Mouse (Mus musculus) midbrain, embryonic 10.5 days (tissue): ENCODE results near the gene Spock3. TPM values are rescaled to one million over a fixed set of nuclear protein-coding genes. Genes with fewer than 3 reads are reported as not detected.
"Not testable (repeated sequence)": the region's sequence is repeated elsewhere in the genome, so short reads cannot be mapped to it uniquely, and the experiment has no call there.

Experiments used
- DNase-seq: peaks from one replicate; pipeline ENCODE4 v3.0.0-alpha.2; 2017; ENCODE audit warnings: low spot score
- H3K27ac ChIP-seq: fragments of 300-500 bp; sonication (generic); replicated peaks from 2 replicates; pipeline ENCODE4 v1.5.1; 2016; ENCODE audit warnings: mild to moderate bottlenecking
- H3K27me3 ChIP-seq: fragments of 300-500 bp; sonication (generic); 2 replicates; pipeline ENCODE4 v1.6.1; 2016; ENCODE audit warnings: low read depth, mild to moderate bottlenecking; ENCODE audit not compliant: poor library complexity, severe bottlenecking
- H3K36me3 ChIP-seq: fragments of 300-500 bp; sonication (generic); 2 replicates; pipeline ENCODE4 v1.6.1; 2016; ENCODE audit warnings: mild to moderate bottlenecking, moderate library complexity
- H3K4me1 ChIP-seq: fragments of 300-500 bp; sonication (generic); 2 replicates; pipeline ENCODE4 v1.6.1; 2016
- H3K4me3 ChIP-seq: fragments of 300-500 bp; sonication (generic); 2 replicates; pipeline ENCODE4 v1.5.1; 2016; ENCODE audit warnings: mild to moderate bottlenecking, moderate library complexity
- H3K9me3 ChIP-seq: fragments of 300-500 bp; sonication (generic); replicated peaks from 2 replicates; pipeline ENCODE4 v1.6.1; 2016; ENCODE audit warnings: mild to moderate bottlenecking
- WGBS: fragments of 180-500 bp; shearing (Covaris S2); methylation state at CpG from one replicate; pipeline ENCODE4 v1.1.7; 2016; 5-methylcytosine and 5-hydroxymethylcytosine counted together
- polyA plus RNA-seq: library from polyadenylated mRNA; unstranded; fragments of >200 nt; fragmentation: Nextera tagmentation; extraction: Ambion mirVana; gene quantifications from 2 replicates; pipeline ENCODE4 v1.2.1, GENCODE M21; 2016

Gene Spock3
- 2.5 and 4.6 TPM in 2 replicates for polyA plus RNA-seq

- no peak for DNase-seq
- H3K27me3 ChIP-seq = peaks cover 19% of the 10 kb centered on the region
- peak within 1 kb of the TSS; percentile 82 for H3K27ac ChIP-seq
- WGBS = 39% methylated on average over 2 of the region's 2 CpGs
- peaks cover 7% of the 10 kb centered on the region for H3K4me1 ChIP-seq
- peak within 1 kb of the TSS; percentile 73 for H3K4me3 ChIP-seq
- H3K9me3 ChIP-seq = no peaks in the 10 kb centered on the region
- H3K36me3 ChIP-seq = no peaks in the 10 kb centered on the region
Observed at GRCm38 (mm10) chr8:62950709-62951108, at the start of gene Spock3. Gene Spock3 (plus strand): TSS chr8:62951009.

GRCm38 (mm10) chr8:62951173-62952134 lies 645 bp downstream of the Spock3 start:
- no peaks in the 10 kb centered on the region for H3K9me3 ChIP-seq
- H3K4me3 ChIP-seq = peak overlapping the region; percentile 73
- under 1% methylated on average over 50 of the region's 50 CpGs for WGBS

GRCm38 (mm10) chr8:62952481-62952880 lies 1.7 kb downstream of the Spock3 start:
- Histone ChIP-seq H3K27me3 (peaks cover 19% of the 10 kb centered on the region), H3K4me3 (peak overlapping the region; percentile 73), H3K9me3 (no peaks in the 10 kb centered on the region), H3K4me1 (peaks cover 7% of the 10 kb centered on the region), H3K27ac (no peak overlapping the region), H3K36me3 (no peaks in the 10 kb centered on the region)
- no peak for DNase-seq
- 20% methylated on average over 3 of the region's 3 CpGs for WGBS

More at GRCm38 (mm10) chr8:62951173-62952134, 645 bp downstream of the Spock3 start:
- Histone ChIP-seq H3K4me1 (peaks cover 7% of the 10 kb centered on the region), H3K27me3 (peaks cover 19% of the 10 kb centered on the region), H3K36me3 (no peaks in the 10 kb centered on the region), H3K27ac (peak overlapping the region; percentile 82)
- DNase-seq = peak; percentile 65

- WGBS = 89% methylated on average over 3 of the region's 3 CpGs
- Histone ChIP-seq H3K4me3 (no peak overlapping the region), H3K4me1 (no peaks in the 10 kb centered on the region), H3K36me3 (no peaks in the 10 kb centered on the region), H3K27ac (no peak overlapping the region), H3K9me3 (no peaks in the 10 kb centered on the region), H3K27me3 (no peaks in the 10 kb centered on the region)
- no peak for DNase-seq
Observed at GRCm38 (mm10) chr8:62962608-62963007, 11.8 kb downstream of the Spock3 start.

GRCm38 (mm10) chr8:62969802-62970372 lies 19.1 kb downstream of the Spock3 start:
- H3K27me3 ChIP-seq = no peaks in the 10 kb centered on the region
- no peaks in the 10 kb centered on the region for H3K36me3 ChIP-seq
- H3K4me3 ChIP-seq = no peak overlapping the region
- H3K4me1 ChIP-seq = no peaks in the 10 kb centered on the region
- WGBS = 79% methylated on average over 2 of the region's 2 CpGs
- DNase-seq = no peak
- no peak overlapping the region for H3K27ac ChIP-seq
- H3K9me3 ChIP-seq = no peaks in the 10 kb centered on the region

- H3K27ac ChIP-seq = no peak overlapping the region
- no peaks in the 10 kb centered on the region for H3K36me3 ChIP-seq
- H3K4me3 ChIP-seq = no peak overlapping the region
- 85% methylated on average over 3 of the region's 3 CpGs for WGBS
- no peak for DNase-seq
- no peaks in the 10 kb centered on the region for H3K4me1 ChIP-seq
- H3K27me3 ChIP-seq = no peaks in the 10 kb centered on the region
- no peaks in the 10 kb centered on the region for H3K9me3 ChIP-seq
Observed at GRCm38 (mm10) chr8:63088984-63089383, 138.2 kb downstream of the Spock3 start.

GRCm38 (mm10) chr8:63098200-63098599 lies 147.4 kb downstream of the Spock3 start:
- DNase-seq = no peak

GRCm38 (mm10) chr8:63109761-63110160 lies 159.0 kb downstream of the Spock3 start:
- no peaks in the 10 kb centered on the region for H3K27me3 ChIP-seq
- no peak overlapping the region for H3K27ac ChIP-seq
- WGBS = 81% methylated on average over 1 of the region's 1 CpGs
- H3K9me3 ChIP-seq = no peaks in the 10 kb centered on the region
- no peak overlapping the region for H3K4me3 ChIP-seq
- H3K4me1 ChIP-seq = no peaks in the 10 kb centered on the region
- H3K36me3 ChIP-seq = no peaks in the 10 kb centered on the region
- no peak for DNase-seq

More at GRCm38 (mm10) chr8:63098200-63098599, 147.4 kb downstream of the Spock3 start:
- H3K4me1 ChIP-seq = no peaks in the 10 kb centered on the region
- H3K4me3 ChIP-seq = no peak overlapping the region
- H3K36me3 ChIP-seq = no peaks in the 10 kb centered on the region
- no peaks in the 10 kb centered on the region for H3K9me3 ChIP-seq
- H3K27ac ChIP-seq = no peak overlapping the region
- H3K27me3 ChIP-seq = no peaks in the 10 kb centered on the region
- WGBS = 93% methylated on average over 2 of the region's 2 CpGs

- WGBS = 81% methylated on average over 1 of the region's 1 CpGs
- Histone ChIP-seq H3K4me3 (no peak overlapping the region), H3K9me3 (no peaks in the 10 kb centered on the region), H3K27me3 (no peaks in the 10 kb centered on the region), H3K27ac (no peak overlapping the region), H3K36me3 (no peaks in the 10 kb centered on the region), H3K4me1 (no peaks in the 10 kb centered on the region)
- no peak for DNase-seq
Observed at GRCm38 (mm10) chr8:63112919-63113318, 162.1 kb downstream of the Spock3 start.

- H3K4me1 ChIP-seq = no peaks in the 10 kb centered on the region
- H3K9me3 ChIP-seq = no peaks in the 10 kb centered on the region
- no peak for DNase-seq
- 83% methylated on average over 2 of the region's 2 CpGs for WGBS
- no peaks in the 10 kb centered on the region for H3K27me3 ChIP-seq
- H3K27ac ChIP-seq = no peak overlapping the region
- H3K4me3 ChIP-seq = no peak overlapping the region
- H3K36me3 ChIP-seq = no peaks in the 10 kb centered on the region
Observed at GRCm38 (mm10) chr8:63120508-63120907, 169.7 kb downstream of the Spock3 start.

- Histone ChIP-seq H3K9me3 (no peaks in the 10 kb centered on the region), H3K4me3 (no peak overlapping the region), H3K27ac (no peak overlapping the region), H3K4me1 (no peaks in the 10 kb centered on the region), H3K27me3 (no peaks in the 10 kb centered on the region), H3K36me3 (no peaks in the 10 kb centered on the region)
- WGBS = 95% methylated on average over 3 of the region's 3 CpGs
- no peak for DNase-seq
Observed at GRCm38 (mm10) chr8:63135406-63135805, 184.6 kb downstream of the Spock3 start.

GRCm38 (mm10) chr8:63163861-63164260 lies 213.1 kb downstream of the Spock3 start:
- not testable (repeated sequence) for H3K4me1 ChIP-seq, H3K27me3 ChIP-seq, H3K36me3 ChIP-seq, H3K27ac ChIP-seq, H3K4me3 ChIP-seq, H3K9me3 ChIP-seq, DNase-seq
- WGBS = 56% methylated on average over 2 of the region's 2 CpGs

GRCm38 (mm10) chr8:63165326-63165725 lies 214.5 kb downstream of the Spock3 start:
- Histone ChIP-seq H3K36me3 (no peaks in the 10 kb centered on the region), H3K27ac (no peak overlapping the region), H3K27me3 (no peaks in the 10 kb centered on the region), H3K4me3 (no peak overlapping the region), H3K9me3 (no peaks in the 10 kb centered on the region), H3K4me1 (no peaks in the 10 kb centered on the region)
- DNase-seq = no peak
